Mouse (Mus musculus) lung, adult 2 months (tissue): Measurements from ENCODE around the gene H2-M10.6.

Experiments used
- CTCF ChIP-seq: fragments of 200-500 bp; IDR thresholded peaks from 2 replicates; pipeline ENCODE4 v1.5.1; 2011; ENCODE audit warnings: mild to moderate bottlenecking, low read length, control low read depth; ENCODE audit not compliant: insufficient read depth
- POLR2A ChIP-seq: fragments of 200-500 bp; IDR thresholded peaks from 2 replicates; pipeline ENCODE4 v1.6.1; 2011; ENCODE audit warnings: low read depth, mild to moderate bottlenecking, control low read depth, low read length, borderline replicate concordance; ENCODE audit errors: extremely low read depth

- TF ChIP-seq CTCF (no peak), POLR2A (peak; percentile 71; the same call in 1 of the 2 replicates)
Measured at GRCm38 (mm10) chr17:36836874-36837647, 25.1 kb downstream of the H2-M10.6 start, which contains the start of gene Trim26.
